In the genomic region with DNA sequence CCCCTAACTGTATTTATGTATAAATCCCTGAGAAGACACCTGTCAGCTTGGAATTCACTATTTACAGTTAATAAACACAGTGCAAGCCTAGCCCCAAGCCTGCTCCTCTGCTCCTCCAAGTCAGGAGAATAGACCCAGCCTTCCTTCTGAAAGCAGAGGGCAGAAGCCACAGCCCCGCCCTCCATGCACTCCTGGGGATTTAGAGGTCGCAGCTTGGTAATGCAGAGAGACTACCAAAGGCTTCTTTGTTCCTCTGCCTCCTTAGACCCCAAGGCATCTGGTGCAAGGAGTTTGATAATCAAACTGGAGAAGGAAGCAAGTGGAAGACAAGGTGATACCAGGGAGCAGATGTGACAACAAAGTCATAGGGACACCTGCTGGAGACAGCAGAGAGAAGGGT, we compare ENCODE assay signal across 22 mouse cellular contexts.
"Had no signal": no experiment of that assay in that cellular context is flagged by ENCODE, and none has a peak within 500 bp of the region (broad histone marks: within the 10 kb centered on the region; RNA-seq: fewer than 3 reads in every experiment).

No protein-coding gene starts in this region.

- DNase-seq: kidney, adult 2 months; kidney, postnatal 10 days; kidney, postnatal 36 days; liver; lung, adult 18-20 months; lung, postnatal 10 days; lung, postnatal 36 days; midbrain, embryonic 14.5 days; right cerebral cortex, adult 18-20 months; right cerebral cortex, postnatal 14 days; right cerebral cortex, postnatal 4 days; thymus, adult 18-20 months; thymus, postnatal 36 days had no signal

- H3K4me1 ChIP-seq: liver, embryonic 15.5 days; lung, embryonic 15.5 days had no signal

- H3K36me3 ChIP-seq: limb, embryonic 10.5 days; limb, embryonic 13.5 days; liver, embryonic 12.5 days; liver, embryonic 15.5 days; lung, embryonic 15.5 days; neural tube, embryonic 12.5 days; neural tube, embryonic 15.5 days had no signal

- ATAC-seq: intestine, postnatal 0 days; liver, embryonic 12.5 days had no signal

- H3K27ac ChIP-seq: limb, embryonic 10.5 days; limb, embryonic 13.5 days; liver, embryonic 12.5 days; liver, embryonic 15.5 days; lung, embryonic 15.5 days; neural tube, embryonic 12.5 days; neural tube, embryonic 15.5 days had no signal

- H3K4me3 ChIP-seq: limb, embryonic 10.5 days; limb, embryonic 13.5 days; liver, embryonic 12.5 days; liver, embryonic 15.5 days; lung, embryonic 15.5 days; neural tube, embryonic 12.5 days; neural tube, embryonic 15.5 days had no signal

- H3K4me2 ChIP-seq: limb, embryonic 13.5 days; liver, embryonic 12.5 days; liver, embryonic 15.5 days; lung, embryonic 15.5 days; midbrain, embryonic 11.5 days; neural tube, embryonic 12.5 days; neural tube, embryonic 15.5 days had no signal

- H3K9ac ChIP-seq: limb, embryonic 13.5 days; liver, embryonic 12.5 days; liver, embryonic 15.5 days; lung, embryonic 15.5 days; neural tube, embryonic 12.5 days; neural tube, embryonic 15.5 days had no signal

- H3K9me3 ChIP-seq: limb, embryonic 10.5 days; limb, embryonic 13.5 days; liver, embryonic 12.5 days; liver, embryonic 15.5 days; lung, embryonic 15.5 days; neural tube, embryonic 12.5 days; neural tube, embryonic 15.5 days had no signal
